Mouse (Mus musculus) lung, postnatal 0 days (tissue): Measurements from ENCODE around the gene Syn3. TPM values are rescaled to one million over a fixed set of nuclear protein-coding genes. Genes with fewer than 3 reads are reported as not detected.

Source experiments
- ATAC-seq: fragments of 200-750 bp; cut with Nextera tagmentation; 2 replicates; pipeline ENCODE4 v1.8.0; 2017; ENCODE audit warnings: moderate library complexity
- DNase-seq: peaks from one replicate; pipeline ENCODE4 v3.0.0-alpha.2; 2016; ENCODE audit warnings: low spot score
- H3K27ac ChIP-seq: fragments of 300-500 bp; sonication (generic); 2 replicates; pipeline ENCODE4 v1.5.1; 2014; ENCODE audit warnings: antibody characterized with exemption, mild to moderate bottlenecking, low read length, mixed read lengths
- H3K27me3 ChIP-seq: fragments of 300-500 bp; sonication (generic); replicated peaks from 2 replicates; pipeline ENCODE4 v1.6.1; 2014; ENCODE audit warnings: low read length, mixed read lengths; ENCODE audit not compliant: insufficient read depth
- H3K36me3 ChIP-seq: fragments of 300-500 bp; sonication (generic); 2 replicates; pipeline ENCODE4 v1.6.1; 2014; ENCODE audit warnings: low read length, mixed read lengths; ENCODE audit not compliant: insufficient read depth
- H3K4me1 ChIP-seq: fragments of 300-500 bp; sonication (generic); 2 replicates; pipeline ENCODE4 v1.6.1; 2014; ENCODE audit warnings: antibody characterized with exemption, low read depth, low read length, mixed read lengths; ENCODE audit not compliant: insufficient read depth
- H3K4me2 ChIP-seq: fragments of 300-500 bp; sonication (generic); replicated peaks from 2 replicates; pipeline ENCODE4 v1.6.1; 2014; ENCODE audit warnings: low read depth, mild to moderate bottlenecking, low read length, moderate library complexity, mixed read lengths
- H3K4me3 ChIP-seq: fragments of 300-500 bp; sonication (generic); 2 replicates; pipeline ENCODE4 v1.5.1; 2014; ENCODE audit warnings: low read depth, low read length
- H3K9ac ChIP-seq: fragments of 300-500 bp; sonication (generic); replicated peaks from 2 replicates; pipeline ENCODE4 v1.6.1; 2014; ENCODE audit warnings: low read depth, mild to moderate bottlenecking
- H3K9me3 ChIP-seq: fragments of 300-500 bp; sonication (generic); 2 replicates; pipeline ENCODE4 v1.6.1; 2016; ENCODE audit warnings: low read length, mixed read lengths
- CTCF ChIP-seq: IDR thresholded peaks from 2 replicates; pipeline ENCODE4 v1.5.1; 2016; ENCODE audit warnings: antibody characterized with exemption, mild to moderate bottlenecking
- EP300 ChIP-seq: IDR thresholded peaks from 2 replicates; pipeline ENCODE4 v1.6.1; 2016; ENCODE audit warnings: antibody characterized with exemption, mild to moderate bottlenecking, control low read depth
- WGBS: fragments of 180-500 bp; shearing (Covaris S2); extraction: QIAGEN DNeasy Blood & Tissue Kit; methylation state at CpG from one replicate; pipeline ENCODE4 v1.1.7; 2014; 5-methylcytosine and 5-hydroxymethylcytosine counted together
- polyA plus RNA-seq: library from polyadenylated mRNA; unstranded; fragments of >200 nt; fragmentation: Nextera tagmentation; extraction: Ambion mirVana; gene quantifications from 2 replicates; pipeline ENCODE4 v1.2.1, GENCODE M21; 2015

Gene Syn3
- polyA plus RNA-seq, 1 experiment from 2014 or later = 0.72 TPM

DNA sequence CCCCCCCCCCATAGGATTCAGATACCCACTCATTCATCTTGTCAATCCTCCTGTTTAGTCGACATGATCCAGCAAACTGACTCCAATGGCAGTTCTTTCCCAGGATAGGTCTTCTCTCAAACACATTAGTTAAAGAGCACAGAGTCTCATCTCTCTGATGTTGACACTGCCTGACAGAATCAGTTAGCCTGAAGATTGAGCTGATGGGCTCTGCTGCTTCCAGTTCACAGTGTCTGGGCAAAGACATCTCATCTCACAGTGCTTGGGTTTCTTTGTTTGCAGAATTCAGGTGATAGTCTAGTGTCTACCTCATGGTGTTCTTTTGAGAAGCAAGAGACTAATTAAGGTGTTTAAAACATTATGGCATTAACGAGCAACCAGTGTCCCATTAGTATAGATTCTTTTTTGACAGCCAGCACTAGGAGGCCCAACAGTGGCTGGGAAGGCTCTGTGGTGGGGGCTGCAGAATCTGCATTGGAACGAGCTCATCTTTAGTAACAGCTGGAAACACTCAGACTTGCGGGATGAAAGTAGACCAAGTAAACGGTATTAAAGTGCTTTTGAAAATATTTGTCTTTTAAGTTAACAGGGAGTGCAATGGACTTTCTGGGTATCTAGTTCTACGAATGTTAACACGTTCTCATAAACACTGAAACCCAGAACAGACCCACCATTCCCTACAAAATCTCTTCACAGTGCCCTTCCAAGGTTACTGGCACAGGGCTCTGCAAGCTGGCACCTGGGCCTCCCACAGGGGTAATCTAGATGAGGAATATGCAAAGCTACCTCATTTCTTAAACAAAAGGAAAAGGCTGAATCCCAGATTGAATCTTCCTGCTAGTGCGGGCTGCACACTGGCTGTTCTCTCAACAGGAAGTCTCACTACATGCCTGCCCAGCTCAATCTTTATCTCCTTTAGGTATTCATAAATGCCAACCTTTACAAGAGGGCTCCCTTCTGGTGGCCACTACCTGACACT is 24.2 kb downstream of the Syn3 start:
- Histone ChIP-seq H3K9me3 (no peaks in the 10 kb centered on the region), H3K36me3 (no peaks in the 10 kb centered on the region), H3K27ac (no peak overlapping the region), H3K9ac (no peak overlapping the region), H3K27me3 (no peaks in the 10 kb centered on the region), H3K4me1 (no peaks in the 10 kb centered on the region), H3K4me2 (no peak overlapping the region), H3K4me3 (no peak overlapping the region)
- TF ChIP-seq EP300 (no peak), CTCF (no peak)
- ATAC-seq = no peak
- no peak for DNase-seq
- 38% methylated on average over 8 of the region's 8 CpGs for WGBS

DNA sequence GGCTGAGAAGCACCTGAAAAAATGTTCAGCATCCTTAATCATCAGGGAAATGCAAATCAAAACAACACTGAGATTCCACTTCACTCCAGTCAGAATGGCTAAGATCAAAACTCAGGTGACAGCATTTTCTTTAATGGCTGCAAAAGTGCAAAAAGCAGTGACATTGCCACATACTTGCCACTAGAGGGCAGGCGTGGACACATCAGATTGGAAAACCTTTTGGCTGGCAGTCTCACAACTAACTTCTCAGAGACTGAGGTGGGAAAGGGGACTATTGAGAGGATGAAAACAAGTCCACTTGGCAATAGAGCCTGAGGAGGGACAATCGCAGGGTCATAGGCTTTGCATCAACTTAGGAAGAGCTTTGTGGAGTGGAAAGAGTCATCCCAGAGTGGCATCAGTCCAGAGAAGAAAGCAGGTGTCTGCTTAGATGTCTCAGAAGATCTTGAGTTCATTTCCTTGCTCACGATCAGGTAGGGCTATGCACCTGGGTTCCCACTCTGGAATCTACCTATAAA is 25.0 kb downstream of the Syn3 start:
- H3K9ac ChIP-seq = no peak overlapping the region
- H3K4me2 ChIP-seq = no peak overlapping the region
- H3K27ac ChIP-seq = no peak overlapping the region
- H3K4me1 ChIP-seq = no peaks in the 10 kb centered on the region
- ATAC-seq (no peak), DNase-seq (peak; percentile 69)
- TF ChIP-seq CTCF (peak; percentile 90), EP300 (no peak)
- H3K36me3 ChIP-seq = no peaks in the 10 kb centered on the region
- no peaks in the 10 kb centered on the region for H3K27me3 ChIP-seq
- no peak overlapping the region for H3K4me3 ChIP-seq
- H3K9me3 ChIP-seq = no peaks in the 10 kb centered on the region
- 32% methylated on average over 3 of the region's 3 CpGs for WGBS

DNA sequence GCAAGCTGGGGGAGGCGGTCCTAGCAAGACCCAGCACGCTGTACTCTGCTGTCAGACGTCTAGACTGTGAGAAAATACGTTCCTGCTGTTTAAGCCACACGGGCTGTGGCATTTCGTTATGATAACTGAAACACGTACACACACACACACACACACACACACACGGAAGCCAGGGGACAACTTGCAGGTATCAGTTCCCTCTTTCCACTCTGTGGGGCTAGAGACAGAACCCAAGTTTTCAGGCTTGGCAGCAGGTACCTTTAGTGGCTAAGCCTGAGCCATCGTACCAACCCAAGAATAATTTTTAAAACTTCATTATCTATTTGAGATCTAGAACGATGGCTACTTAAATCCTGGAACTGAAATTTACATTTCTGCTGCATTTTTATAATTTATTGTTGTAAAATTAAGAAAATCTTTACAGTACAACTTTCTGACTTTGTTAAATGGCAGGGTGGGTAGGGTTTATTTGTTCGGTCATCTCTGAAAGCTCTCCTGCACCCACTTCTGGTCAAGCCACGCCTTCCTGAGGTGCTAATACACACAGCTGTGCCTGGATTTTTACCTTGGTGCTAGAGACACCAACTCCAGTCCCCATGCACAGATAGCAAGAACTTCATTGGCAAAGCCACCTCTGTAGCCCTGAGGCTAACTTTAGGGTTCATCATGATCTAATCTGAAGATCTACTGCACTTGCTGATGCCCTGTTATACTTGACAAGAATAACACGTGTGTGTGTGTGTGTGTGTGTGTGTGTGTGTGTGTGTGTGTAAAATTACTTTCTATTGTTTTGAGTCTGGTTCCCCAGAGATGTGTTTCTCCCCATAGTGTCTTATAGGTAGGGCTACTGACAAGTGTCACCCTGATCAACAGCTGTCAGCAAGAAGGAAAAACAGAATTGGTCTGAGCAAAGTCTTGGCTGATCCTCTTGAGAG is 29.8 kb downstream of the Syn3 start:
- DNase-seq (peak; percentile 57), ATAC-seq (peak; percentile 76)
- H3K9ac ChIP-seq = no peak overlapping the region
- H3K36me3 ChIP-seq = no peaks in the 10 kb centered on the region
- no peaks in the 10 kb centered on the region for H3K27me3 ChIP-seq
- 49% methylated on average over 13 of the region's 13 CpGs for WGBS
- no peak overlapping the region for H3K4me3 ChIP-seq
- H3K4me2 ChIP-seq = no peak overlapping the region
- H3K27ac ChIP-seq = no peak overlapping the region
- no peaks in the 10 kb centered on the region for H3K4me1 ChIP-seq
- H3K9me3 ChIP-seq = no peaks in the 10 kb centered on the region
- TF ChIP-seq CTCF = no peak
- no peak for TF ChIP-seq EP300

DNA sequence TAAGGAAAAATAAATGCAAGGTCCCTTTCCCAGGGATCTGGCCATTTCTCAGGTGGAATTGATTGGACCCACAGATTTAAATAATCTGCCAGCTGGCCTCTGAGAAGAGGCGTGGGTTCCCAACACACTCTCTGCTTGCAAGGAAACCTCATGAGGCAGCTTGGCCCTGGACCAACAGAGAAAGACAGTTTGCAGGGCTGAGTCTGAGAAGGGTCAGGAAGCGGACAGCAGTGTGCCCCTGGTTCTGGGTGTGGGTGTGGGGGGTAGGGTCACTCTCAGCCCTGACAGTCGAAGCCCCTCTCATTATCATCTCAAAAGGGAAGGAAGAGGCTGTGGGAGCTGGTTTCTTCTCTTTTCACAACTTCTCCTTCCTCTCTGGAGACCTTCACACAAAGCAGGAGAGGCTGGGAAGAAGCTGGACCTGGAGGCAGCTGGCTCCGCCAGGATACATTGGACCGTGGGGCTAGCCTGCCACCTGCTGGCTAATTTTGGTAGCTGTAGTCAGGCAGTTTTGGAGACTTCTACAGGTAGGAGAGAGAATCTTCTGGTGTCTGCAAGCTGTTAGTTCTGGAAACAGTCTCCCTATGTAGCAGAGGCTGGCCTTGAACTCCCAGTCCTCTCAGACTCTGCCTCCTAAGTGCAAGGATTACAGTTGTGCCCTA is 35.0 kb downstream of the Syn3 start:
- peak; percentile 95 for TF ChIP-seq CTCF
- TF ChIP-seq EP300 = no peak
- DNase-seq = peak; percentile 85
- H3K9me3 ChIP-seq = no peaks in the 10 kb centered on the region
- no peak overlapping the region for H3K4me2 ChIP-seq
- 20% methylated on average over 5 of the region's 5 CpGs for WGBS
- H3K9ac ChIP-seq = no peak overlapping the region
- no peaks in the 10 kb centered on the region; the same call in 1 of the 2 replicates for H3K4me1 ChIP-seq
- no peak overlapping the region for H3K4me3 ChIP-seq
- ATAC-seq = peak; percentile 69
- no peak overlapping the region for H3K27ac ChIP-seq
- H3K27me3 ChIP-seq = no peaks in the 10 kb centered on the region
- no peaks in the 10 kb centered on the region for H3K36me3 ChIP-seq

DNA sequence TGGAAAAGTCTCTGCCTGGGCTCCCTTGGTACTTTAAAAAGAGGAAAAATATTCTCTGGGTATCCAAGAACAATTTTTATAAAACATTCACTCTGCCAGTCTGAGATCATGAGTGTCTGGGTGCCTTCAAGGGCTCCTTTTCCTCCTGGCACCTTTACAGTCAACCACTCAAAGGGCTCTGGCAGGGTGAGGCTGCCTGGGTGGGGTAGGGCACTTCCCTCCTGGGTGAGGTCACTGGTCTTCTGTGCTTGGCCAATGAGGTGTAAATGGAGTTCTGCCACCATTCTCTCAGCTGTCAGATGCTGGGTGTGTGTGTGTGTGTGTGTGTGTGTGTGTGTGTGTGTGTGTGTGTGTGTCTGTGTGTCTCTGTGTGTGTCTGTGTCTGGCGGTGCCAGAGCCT is 39.1 kb downstream of the Syn3 start:
- TF ChIP-seq CTCF (no peak), EP300 (peak; percentile 84)
- H3K4me3 ChIP-seq = no peak overlapping the region
- H3K9me3 ChIP-seq = no peaks in the 10 kb centered on the region
- peak overlapping the region; percentile 63 for H3K27ac ChIP-seq
- peak; percentile 95 for ATAC-seq
- H3K4me2 ChIP-seq = no peak overlapping the region
- peaks cover 7% of the 10 kb centered on the region; the same call in 1 of the 2 replicates for H3K4me1 ChIP-seq
- H3K27me3 ChIP-seq = no peaks in the 10 kb centered on the region
- peak; percentile 93 for DNase-seq
- WGBS = 80% methylated on average over 1 of the region's 1 CpGs
- H3K9ac ChIP-seq = no peak overlapping the region
- H3K36me3 ChIP-seq = no peaks in the 10 kb centered on the region
